Mouse (Mus musculus) MEL (cell line): ENCODE results near the gene Ndufaf8. TPM values are rescaled to one million over a fixed set of nuclear protein-coding genes. Genes with fewer than 3 reads are reported as not detected.

Experiments
- DNase-seq: peaks from one replicate; pipeline ENCODE4 v3.0.0; 2011; ENCODE audit warnings: low read depth, low spot score
- H3K27ac ChIP-seq: 2 replicates; pipeline ENCODE4 v1.5.1; 2012; ENCODE audit warnings: low read depth, mild to moderate bottlenecking, control low read depth, low read length, moderate library complexity; ENCODE audit not compliant: control insufficient read depth
- H3K27me3 ChIP-seq, 2 experiments: fragments of 150-350 bp in 1 of 2; sonication (generic) in 1 of 2; 2 replicates each; pipeline ENCODE4 v1.6.1; 2012; ENCODE audit warnings: low read length in 2 of 2, mild to moderate bottlenecking in 2 of 2, improper control_type of control experiment in 1 of 2, moderate library complexity in 1 of 2; ENCODE audit not compliant: insufficient read depth in 2 of 2, control insufficient read depth in 1 of 2
- H3K36me3 ChIP-seq, 2 experiments: 2 replicates each; pipeline ENCODE4 v1.6.1; 2012 to 2014; ENCODE audit warnings: low read length in 2 of 2, improper control_type of control experiment in 1 of 2, inconsistent platforms in 1 of 2, mild to moderate bottlenecking in 1 of 2; ENCODE audit not compliant: insufficient read depth in 2 of 2, control insufficient read depth in 1 of 2
- H3K4me1 ChIP-seq, 2 experiments: fragments of 150-350 bp in 1 of 2; sonication (generic) in 1 of 2; 2 replicates each; pipeline ENCODE4 v1.6.1; 2012; ENCODE audit warnings: low read length in 2 of 2, improper control_type of control experiment in 1 of 2, mild to moderate bottlenecking in 1 of 2; ENCODE audit not compliant: insufficient read depth in 2 of 2, control insufficient read depth in 1 of 2
- H3K4me3 ChIP-seq, 2 experiments: fragments of 150-350 bp in 1 of 2; sonication (generic) in 1 of 2; 2 replicates each; pipeline ENCODE4 v1.5.1; 2012; ENCODE audit warnings: low read depth in 2 of 2, low read length in 2 of 2, mild to moderate bottlenecking in 2 of 2, moderate library complexity in 2 of 2, control low read depth in 1 of 2, improper control_type of control experiment in 1 of 2; ENCODE audit not compliant: control insufficient read depth in 1 of 2, insufficient read depth in 1 of 2
- H3K79me2 ChIP-seq: 2 replicates; pipeline ENCODE4 v1.6.1; 2012; ENCODE audit warnings: mild to moderate bottlenecking, low read length, moderate library complexity; ENCODE audit not compliant: control insufficient read depth, poor library complexity, insufficient read depth
- H3K9ac ChIP-seq: 2 replicates; pipeline ENCODE4 v1.6.1; 2012; ENCODE audit warnings: low read depth, mild to moderate bottlenecking, control low read depth, low read length, moderate library complexity; ENCODE audit not compliant: control insufficient read depth, poor library complexity, severe bottlenecking
- H3K9me3 ChIP-seq: fragments of 150-350 bp; sonication (generic); replicated peaks from 2 replicates; pipeline ENCODE4 v1.6.1; 2012; ENCODE audit warnings: mild to moderate bottlenecking, low read length, improper control_type of control experiment, moderate library complexity; ENCODE audit not compliant: insufficient read depth
- EP300 ChIP-seq, 2 experiments: IDR thresholded peaks; 2 replicates each; pipeline ENCODE4 v1.6.1; 2011; ENCODE audit warnings: improper control_type of control experiment in 2 of 2, low read length in 2 of 2, low read depth in 1 of 2, mild to moderate bottlenecking in 1 of 2
- GABPA ChIP-seq: IDR thresholded peaks from 2 replicates; pipeline ENCODE4 v1.6.1; 2012; ENCODE audit warnings: low read depth, mild to moderate bottlenecking, inconsistent platforms, low read length, improper control_type of control experiment, moderate library complexity
- GATA1 ChIP-seq: IDR thresholded peaks from 2 replicates; pipeline ENCODE4 v1.6.1; 2011; ENCODE audit warnings: low read depth, low read length, improper control_type of control experiment
- HCFC1 ChIP-seq: IDR thresholded peaks from 2 replicates; pipeline ENCODE4 v1.6.1; 2012; ENCODE audit warnings: low read depth, mild to moderate bottlenecking, inconsistent platforms, low read length, improper control_type of control experiment, moderate library complexity
- MAFK ChIP-seq: IDR thresholded peaks from 2 replicates; pipeline ENCODE4 v1.6.1; 2011; ENCODE audit warnings: low read depth, mild to moderate bottlenecking, low read length, improper control_type of control experiment, borderline replicate concordance
- MEF2A ChIP-seq: IDR thresholded peaks from 2 replicates; pipeline ENCODE4 v1.6.1; 2014; ENCODE audit warnings: low read depth, mild to moderate bottlenecking, inconsistent platforms, low read length, improper control_type of control experiment; ENCODE audit not compliant: poor library complexity, insufficient replicate concordance, severe bottlenecking; ENCODE audit errors: extremely low read depth
- MXI1 ChIP-seq: IDR thresholded peaks from 2 replicates; pipeline ENCODE4 v1.6.1; 2011; ENCODE audit warnings: mild to moderate bottlenecking, low read depth, low read length, improper control_type of control experiment
- NELFE ChIP-seq: IDR thresholded peaks from 2 replicates; pipeline ENCODE4 v1.6.1; 2011; ENCODE audit warnings: low read depth, low read length, improper control_type of control experiment
- NRF1 ChIP-seq: IDR thresholded peaks from 2 replicates; pipeline ENCODE4 v1.6.1; 2014; ENCODE audit warnings: low read depth, mild to moderate bottlenecking, inconsistent platforms, low read length, improper control_type of control experiment, moderate library complexity; ENCODE audit not compliant: poor library complexity, insufficient read depth, severe bottlenecking
- POLR2A ChIP-seq, 2 experiments: IDR thresholded peaks; 2 replicates each; pipeline ENCODE4 v1.6.1; 2011 to 2012; ENCODE audit warnings: low read length in 2 of 2, mild to moderate bottlenecking in 2 of 2, control low read depth in 1 of 2, improper control_type of control experiment in 1 of 2, low read depth in 1 of 2, moderate library complexity in 1 of 2; ENCODE audit not compliant: control insufficient read depth in 1 of 2, insufficient read depth in 1 of 2, poor library complexity in 1 of 2
- POLR2AphosphoS2 ChIP-seq: IDR thresholded peaks from 2 replicates; pipeline ENCODE4 v1.6.1; 2011; ENCODE audit warnings: low read length, improper control_type of control experiment
- POLR2AphosphoS5 ChIP-seq: IDR thresholded peaks from 2 replicates; pipeline ENCODE4 v1.6.1; 2012; ENCODE audit warnings: low read depth, borderline replicate concordance, mild to moderate bottlenecking, inconsistent platforms, low read length, moderate library complexity, mixed read lengths
- RCOR1 ChIP-seq: IDR thresholded peaks from 2 replicates; pipeline ENCODE4 v1.6.1; 2012; ENCODE audit warnings: low read depth, mild to moderate bottlenecking, inconsistent platforms, low read length, improper control_type of control experiment
- USF1 ChIP-seq: IDR thresholded peaks from 2 replicates; pipeline ENCODE4 v1.6.1; 2014; ENCODE audit warnings: low read depth, mild to moderate bottlenecking, inconsistent platforms, low read length, improper control_type of control experiment, moderate library complexity
- USF2 ChIP-seq, 2 experiments: IDR thresholded peaks; 2 replicates each; pipeline ENCODE4 v1.6.1; 2011 to 2012; ENCODE audit warnings: improper control_type of control experiment in 2 of 2, low read length in 2 of 2, borderline replicate concordance in 1 of 2, inconsistent platforms in 1 of 2, low read depth in 1 of 2, mild to moderate bottlenecking in 1 of 2; ENCODE audit not compliant: insufficient read depth in 1 of 2
- ZKSCAN1 ChIP-seq: IDR thresholded peaks from 2 replicates; pipeline ENCODE4 v1.6.1; 2012; ENCODE audit warnings: low read depth, mild to moderate bottlenecking, inconsistent platforms, low read length, improper control_type of control experiment, moderate library complexity
- polyA plus RNA-seq, 2 experiments: library from polyadenylated mRNA; stranded (reverse) in 1 of 2; unstranded in 1 of 2; fragments of >175 nt in 1 of 2; fragments of >200 nt in 1 of 2; gene quantifications; 2 replicates each; pipeline versions ENCODE4 v1.2.1 to v1.2.4; 2012; ENCODE audit warnings: low replicate concordance in 2 of 2, low read depth in 1 of 2; ENCODE audit not compliant: insufficient read length in 2 of 2, insufficient read depth in 1 of 2, missing spikeins in 1 of 2
- total RNA-seq: library from RNA; depleted of rRNA; stranded (reverse); fragments of 300-350 nt; gene quantifications from 2 replicates; pipeline ENCODE4 v1.2.3, GENCODE M21; 2012

Ndufaf8 gene
- total and polyA plus RNA-seq, 3 experiments, result 77.6 to 120 TPM; not detected in 1

DNA sequence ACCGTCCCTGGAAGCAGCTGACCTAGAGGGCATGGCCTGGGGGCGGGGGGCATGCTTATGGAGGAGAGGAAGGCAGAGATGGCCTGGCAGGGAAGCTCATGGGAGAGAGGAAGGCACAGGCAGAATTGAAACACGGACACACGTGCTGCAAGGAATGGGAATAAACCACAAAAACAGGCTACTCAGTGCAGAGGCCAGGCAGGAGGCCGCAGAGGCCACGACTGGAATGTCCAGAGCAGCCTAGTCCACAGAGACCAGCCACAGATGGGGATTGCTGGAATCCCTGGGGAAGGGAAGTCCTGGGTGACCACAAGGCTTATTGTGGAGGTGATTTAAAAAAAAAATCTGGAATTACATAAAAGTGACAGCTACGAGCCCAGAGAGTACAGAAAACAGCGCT is 49.7 kb upstream of the Ndufaf8 start:
- Histone ChIP-seq H3K9ac (no peak overlapping the region), H3K27ac (no peak overlapping the region), H3K4me1 (no peaks in the 10 kb centered on the region), H3K9me3 (no peaks in the 10 kb centered on the region), H3K4me3 (no peak overlapping the region), H3K79me2 (no peaks in the 10 kb centered on the region), H3K27me3 (peaks cover 2% of the 10 kb centered on the region in 2 experiments; a peak in 3 of 4 replicates), H3K36me3 (no peaks in the 10 kb centered on the region)
- no peak for TF ChIP-seq POLR2A (IDR thresholded peaks at IDR 0.05; ENCODE audit: control insufficient read depth in 1 of 2, insufficient read depth in 1 of 2, low read depth in 1 of 2, low read length in 2 of 2, poor library complexity in 1 of 2)
- no peak for TF ChIP-seq HCFC1
- no peak for TF ChIP-seq EP300 (IDR thresholded peaks at IDR 0.05; ENCODE audit: low read depth in 1 of 2, low read length in 2 of 2)
- TF ChIP-seq MEF2A, result no peak
- no peak for TF ChIP-seq USF1
- TF ChIP-seq NRF1, result no peak
- TF ChIP-seq RCOR1, result no peak
- no peak for TF ChIP-seq POLR2AphosphoS2
- TF ChIP-seq GATA1, result no peak
- TF ChIP-seq USF2 (IDR thresholded peaks at IDR 0.05; ENCODE audit: borderline replicate concordance in 1 of 2, insufficient read depth in 1 of 2, low read depth in 1 of 2, low read length in 2 of 2), result no peak
- no peak for TF ChIP-seq POLR2AphosphoS5
- TF ChIP-seq ZKSCAN1, result no peak
- TF ChIP-seq MAFK, result no peak
- no peak for TF ChIP-seq GABPA
- no peak for DNase-seq

DNA sequence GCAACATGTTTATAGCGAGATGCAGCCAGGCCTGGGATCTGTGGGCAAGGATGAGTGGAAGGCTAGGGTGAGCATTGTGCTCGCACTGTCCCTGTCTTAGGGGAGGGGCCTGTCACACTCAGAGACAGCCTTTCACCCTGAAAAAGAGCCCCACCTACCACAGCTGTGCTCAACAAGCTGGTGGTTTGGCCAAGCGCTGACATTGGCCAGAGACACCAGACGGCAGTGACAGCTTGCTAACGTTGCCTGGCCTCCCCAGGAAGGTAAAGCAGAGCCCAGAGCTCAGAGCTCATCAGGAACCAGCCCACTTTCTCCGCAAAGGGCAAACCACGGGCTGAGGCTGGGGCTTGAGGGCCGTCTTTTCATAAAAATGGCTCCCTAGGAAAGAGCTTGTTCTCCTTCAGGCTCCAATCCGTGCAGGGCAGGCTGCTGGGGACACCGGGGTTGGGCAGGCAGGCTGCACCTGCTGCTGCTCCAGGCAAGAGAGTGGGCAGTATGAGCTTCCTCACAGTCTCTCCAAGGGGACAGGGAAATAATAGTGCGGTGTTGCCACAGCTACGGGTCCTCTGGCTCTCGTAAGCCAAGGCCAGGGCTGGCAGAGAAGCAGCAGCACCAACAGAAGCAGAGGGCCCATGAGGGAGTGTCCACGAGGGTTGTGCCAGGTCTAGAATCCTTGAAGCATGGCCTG is 47.5 kb upstream of the Ndufaf8 start:
- Histone ChIP-seq H3K27ac (no peak overlapping the region), H3K4me3 (no peak overlapping the region), H3K4me1 (no peaks in the 10 kb centered on the region), H3K27me3 (peaks cover 2% of the 10 kb centered on the region in 2 experiments; a peak in 3 of 4 replicates), H3K9ac (no peak overlapping the region), H3K36me3 (no peaks in the 10 kb centered on the region), H3K9me3 (no peaks in the 10 kb centered on the region), H3K79me2 (no peaks in the 10 kb centered on the region)
- TF ChIP-seq NELFE, result no peak
- TF ChIP-seq MXI1, result no peak
- no peak for TF ChIP-seq POLR2A (IDR thresholded peaks at IDR 0.05; ENCODE audit: control insufficient read depth in 1 of 2, insufficient read depth in 1 of 2, low read depth in 1 of 2, low read length in 2 of 2, poor library complexity in 1 of 2)
- TF ChIP-seq USF2 (IDR thresholded peaks at IDR 0.05; ENCODE audit: borderline replicate concordance in 1 of 2, insufficient read depth in 1 of 2, low read depth in 1 of 2, low read length in 2 of 2), result no peak
- no peak for DNase-seq
